13 mouse cellular contexts compared by ENCODE assay signal in genomic region chr7:98307411-98307810, GRCm38 (mm10). TPM values are rescaled to one million over a fixed set of nuclear protein-coding genes. Genes with fewer than 3 reads are reported as not detected.
DNase-seq lines count a peak whose midpoint lies in the region; ATAC-seq and TF ChIP-seq lines count a peak whose summit lies in the region.
"Had no signal": no experiment of that assay in that cellular context is flagged by ENCODE, and none has a peak within 500 bp of the region (broad histone marks: within the 10 kb centered on the region; RNA-seq: fewer than 3 reads in every experiment).

No protein-coding gene starts in this region.

- no peak for ATAC-seq in intestine, embryonic 14.5 days (replicated peaks; ENCODE audit: low FRiP score, low TSS enrichment, low read depth)
- ATAC-seq in intestine, embryonic 15.5 days, result no peak
- peak; percentile 17; the same call in 1 of the 2 replicates for ATAC-seq in megakaryocyte, adult 5-6 weeks (ENCODE audit: poor library complexity, severe bottlenecking)
- ATAC-seq: activated CD4-positive, CD25-positive, alpha-beta regulatory T cell, adult 4 months; midbrain, embryonic 16.5 days had no signal

- TF ChIP-seq EP300 in MEL (IDR thresholded peaks at IDR 0.05; ENCODE audit: low read depth in 1 of 2, low read length in 2 of 2), result peak; percentile 76 to 91

- no peaks in the 10 kb centered on the region for H3K9me3 ChIP-seq in intestine, embryonic 14.5 days (ENCODE audit: control insufficient read depth, low read length)
- no peaks in the 10 kb centered on the region for H3K9me3 ChIP-seq in intestine, embryonic 15.5 days
- H3K9me3 ChIP-seq in MEL (replicated peaks; ENCODE audit: insufficient read depth, low read length), result no peaks in the 10 kb centered on the region
- H3K9me3 ChIP-seq: neural tube, embryonic 12.5 days had no signal

- H3K27ac ChIP-seq in intestine, embryonic 14.5 days (ENCODE audit: low read depth), result no peak overlapping the region
- no peak overlapping the region for H3K27ac ChIP-seq in intestine, embryonic 15.5 days
- H3K27ac ChIP-seq in MEL (ENCODE audit: control insufficient read depth, low read depth, low read length), result peak overlapping the region; percentile 67
- H3K27ac ChIP-seq: neural tube, embryonic 12.5 days had no signal

- no peak overlapping the region for H3K4me3 ChIP-seq in intestine, embryonic 14.5 days (ENCODE audit: low read depth, low read length)
- H3K4me3 ChIP-seq in intestine, embryonic 15.5 days (replicated peaks), result no peak overlapping the region
- H3K4me3 ChIP-seq in MEL (ENCODE audit: control insufficient read depth in 1 of 2, insufficient read depth in 1 of 2, low read depth in 2 of 2, low read length in 2 of 2), result peak overlapping the region; percentile 96 to 100
- H3K4me3 ChIP-seq: neural tube, embryonic 12.5 days had no signal

- H3K79me2 ChIP-seq in MEL (ENCODE audit: control insufficient read depth, insufficient read depth, low read length, poor library complexity), result peaks cover 28% of the 10 kb centered on the region

- TF ChIP-seq POLR2A in MEL (IDR thresholded peaks at IDR 0.05; ENCODE audit: control insufficient read depth in 1 of 2, insufficient read depth in 1 of 2, low read depth in 1 of 2, low read length in 2 of 2, poor library complexity in 1 of 2), result no peak

- 0 out of 2 replicates have a peak overlapping the region, but pooled peaks have one; percentile 91 for H3K4me2 ChIP-seq in intestine, embryonic 14.5 days (ENCODE audit: low read length)
- H3K4me2 ChIP-seq in intestine, embryonic 15.5 days (replicated peaks), result no peak overlapping the region

- TF ChIP-seq CTCF in MEL (IDR thresholded peaks at IDR 0.05 in 2 of 3, conservative IDR thresholded peaks at IDR 0.05 in 1 of 3; ENCODE audit: control insufficient read depth in 1 of 3, insufficient read depth in 1 of 3, low read depth in 2 of 3, low read length in 3 of 3, poor library complexity in 1 of 3, severe bottlenecking in 1 of 3), result no peak

- no peaks in the 10 kb centered on the region; the same call in 1 of the 2 replicates for H3K4me1 ChIP-seq in intestine, embryonic 14.5 days (replicated peaks; ENCODE audit: control insufficient read depth, insufficient read depth, low read length)
- no peaks in the 10 kb centered on the region for H3K4me1 ChIP-seq in intestine, embryonic 15.5 days (replicated peaks)
- H3K4me1 ChIP-seq in MEL (ENCODE audit: control insufficient read depth in 1 of 2, insufficient read depth in 2 of 2, low read length in 2 of 2), result peaks cover 6 to 21% of the 10 kb centered on the region in 2 experiments; a peak in 3 of 4 replicates

- no peak overlapping the region for H3K9ac ChIP-seq in intestine, embryonic 14.5 days (ENCODE audit: low read length)
- no peak overlapping the region for H3K9ac ChIP-seq in intestine, embryonic 15.5 days
- peak overlapping the region; percentile 94 for H3K9ac ChIP-seq in MEL (ENCODE audit: control insufficient read depth, low read depth, low read length, poor library complexity, severe bottlenecking)
- H3K9ac ChIP-seq: neural tube, embryonic 12.5 days had no signal

- 92% methylated on average over 2 of the region's 2 CpGs for WGBS in intestine, embryonic 14.5 days
- WGBS in intestine, embryonic 15.5 days, result 93% methylated on average over 2 of the region's 2 CpGs

- no peaks in the 10 kb centered on the region for H3K27me3 ChIP-seq in intestine, embryonic 14.5 days (replicated peaks; ENCODE audit: control insufficient read depth, insufficient read depth, low read length)
- no peaks in the 10 kb centered on the region for H3K27me3 ChIP-seq in intestine, embryonic 15.5 days (replicated peaks)
- no peaks in the 10 kb centered on the region for H3K27me3 ChIP-seq in MEL (ENCODE audit: control insufficient read depth in 1 of 2, insufficient read depth in 2 of 2, low read length in 2 of 2)
- H3K27me3 ChIP-seq: neural tube, embryonic 12.5 days had no signal

- no peak for DNase-seq in intestine, embryonic 14.5 days (ENCODE audit: low spot score)
- DNase-seq in MEL (ENCODE audit: low read depth, low spot score), result peak; percentile 69
- DNase-seq in c-Kit-positive CD71-negative TER-119-negative erythroid progenitor cells, embryonic 14.5 days (ENCODE audit: low read depth), result peak; percentile 17
- no peak for DNase-seq in layer of hippocampus, postnatal 10 days (ENCODE audit: low spot score in 2 of 2)
- DNase-seq in cerebellum, postnatal 14 days, result no peak
- DNase-seq: adrenal gland, postnatal 36 days; cerebellum, postnatal 36 days; thymus, adult 18-20 months had no signal

- TF ChIP-seq RAD21 in MEL (IDR thresholded peaks at IDR 0.05; ENCODE audit: low read depth, low read length), result no peak

- no peaks in the 10 kb centered on the region for H3K36me3 ChIP-seq in intestine, embryonic 14.5 days (ENCODE audit: control insufficient read depth, insufficient read depth, low read length)
- no peaks in the 10 kb centered on the region for H3K36me3 ChIP-seq in intestine, embryonic 15.5 days
- peaks cover 4 to 31% of the 10 kb centered on the region in 2 experiments; a peak in 3 of 4 replicates for H3K36me3 ChIP-seq in MEL (ENCODE audit: control insufficient read depth in 1 of 2, insufficient read depth in 2 of 2, low read length in 2 of 2)
- H3K36me3 ChIP-seq: neural tube, embryonic 12.5 days had no signal

TF ChIP-seq in MEL, 35 proteins besides CTCF, POLR2A, EP300 and RAD21 (continues in another document):
- TF ChIP-seq KAT2A (conservative IDR thresholded peaks at IDR 0.05; ENCODE audit: low read depth, low read length) (no peak), MAX (IDR thresholded peaks at IDR 0.05; ENCODE audit: low read length) (no peak), POLR2AphosphoS2 (IDR thresholded peaks at IDR 0.05; ENCODE audit: low read length) (no peak), NELFE (IDR thresholded peaks at IDR 0.05; ENCODE audit: low read depth, low read length) (no peak), TBP (IDR thresholded peaks at IDR 0.05; ENCODE audit: low read depth, low read length) (no peak), ETS1 (IDR thresholded peaks at IDR 0.05; ENCODE audit: low read depth, low read length) (peak; percentile 73), SIN3A (IDR thresholded peaks at IDR 0.05; ENCODE audit: low read length) (peak; percentile 86), SMC3 (IDR thresholded peaks at IDR 0.05; ENCODE audit: low read depth, low read length) (no peak), RCOR1 (IDR thresholded peaks at IDR 0.05; ENCODE audit: low read depth, low read length) (no peak), CHD1 (IDR thresholded peaks at IDR 0.05; ENCODE audit: low read depth, low read length) (no peak), USF2 (IDR thresholded peaks at IDR 0.05; ENCODE audit: borderline replicate concordance in 1 of 2, insufficient read depth in 1 of 2, low read depth in 1 of 2, low read length in 2 of 2) (no peak), CHD2 (IDR thresholded peaks at IDR 0.05; ENCODE audit: low read length) (no peak), MXI1 (IDR thresholded peaks at IDR 0.05; ENCODE audit: low read depth, low read length) (no peak), USF1 (IDR thresholded peaks at IDR 0.05; ENCODE audit: low read depth, low read length) (peak; percentile 80), POLR2AphosphoS5 (IDR thresholded peaks at IDR 0.05; ENCODE audit: borderline replicate concordance, low read depth, low read length) (no peak), UBTF (IDR thresholded peaks at IDR 0.05; ENCODE audit: borderline replicate concordance, insufficient read depth, low read depth, low read length) (no peak), MAFK (IDR thresholded peaks at IDR 0.05; ENCODE audit: borderline replicate concordance, low read depth, low read length) (no peak), BHLHE40 (IDR thresholded peaks at IDR 0.05; ENCODE audit: borderline replicate concordance, low read depth, low read length) (peak; percentile 85; the same call in 1 of the 2 replicates), GATA1 (IDR thresholded peaks at IDR 0.05; ENCODE audit: low read depth, low read length) (peak; percentile 67), MYC (IDR thresholded peaks at IDR 0.05; ENCODE audit: low read depth, low read length) (no peak; the same call in 1 of the 2 replicates), E2F4 (IDR thresholded peaks at IDR 0.05; ENCODE audit: borderline replicate concordance, low read depth, low read length) (no peak), HCFC1 (IDR thresholded peaks at IDR 0.05; ENCODE audit: low read depth, low read length) (no peak), MAZ (IDR thresholded peaks at IDR 0.05; ENCODE audit: low read depth, low read length) (no peak), NRF1 (IDR thresholded peaks at IDR 0.05; ENCODE audit: insufficient read depth, low read depth, low read length, poor library complexity, severe bottlenecking) (no peak), MYB (IDR thresholded peaks at IDR 0.05; ENCODE audit: low read depth, low read length) (peak; percentile 96), JUND (IDR thresholded peaks at IDR 0.05; ENCODE audit: low read depth, low read length) (no peak), MEF2A (IDR thresholded peaks at IDR 0.05; ENCODE audit: extremely low read depth, insufficient replicate concordance, low read depth, low read length, poor library complexity, severe bottlenecking) (no peak), ZNF384 (IDR thresholded peaks at IDR 0.05; ENCODE audit: low read depth, low read length) (no peak), TAL1 (IDR thresholded peaks at IDR 0.05; ENCODE audit: low read length) (no peak)

RNA-seq across cellular contexts. Expression of gene Acer3, which starts 13.6 kb away (rescaled TPM):
- polyA plus RNA-seq in intestine, embryonic 14.5 days (2014; fragmentation: Nextera tagmentation; extraction: Ambion mirVana), result 21.6 and 21.7 TPM in 2 replicates
- 20.0 and 20.5 TPM in 2 replicates for polyA plus RNA-seq in intestine, embryonic 15.5 days (2015; fragmentation: Nextera tagmentation; extraction: Ambion mirVana)
- total RNA-seq in MEL (2012; rRNA removed), result 41.7 and 44.3 TPM in 2 replicates
- 10 to 100 TPM in 1 of 2 experiments, not detected in 1; 17.2 TPM for polyA plus RNA-seq in MEL (2012; ENCODE audit: insufficient read depth in 1 of 2, insufficient read length in 2 of 2, low read depth in 1 of 2, low replicate concordance in 2 of 2, missing spikeins in 1 of 2)
- total RNA-seq in megakaryocyte, adult 5-6 weeks (2015), result 98.2 and 107 TPM in 2 replicates
- total RNA-seq in megakaryocyte, adult 5-6 weeks (2017), result 84.2 and 85.4 TPM in 2 replicates
- 10 to 100 TPM; 14.7 to 17.8 TPM for total RNA-seq in layer of hippocampus, postnatal 10 days (2021)

RNA-seq across cellular contexts. Expression of gene Tsku, which starts 53.7 kb away (rescaled TPM):
- 12.8 and 14.5 TPM in 2 replicates for polyA plus RNA-seq in intestine, embryonic 14.5 days (2014; fragmentation: Nextera tagmentation; extraction: Ambion mirVana)
- 8.2 and 8.8 TPM in 2 replicates for polyA plus RNA-seq in intestine, embryonic 15.5 days (2015; fragmentation: Nextera tagmentation; extraction: Ambion mirVana)
- total RNA-seq in MEL (2012; rRNA removed), result 0.12 and 0.16 TPM in 2 replicates
- polyA plus RNA-seq in MEL (2012; ENCODE audit: insufficient read depth in 1 of 2, insufficient read length in 2 of 2, low read depth in 1 of 2, low replicate concordance in 2 of 2, missing spikeins in 1 of 2), result under 1 TPM in 1 of 2 experiments, not detected in 1; 0.99 TPM
- not detected in 2 replicates for total RNA-seq in megakaryocyte, adult 5-6 weeks (2015)
- total RNA-seq in megakaryocyte, adult 5-6 weeks (2017), result 0.07 and 0.37 TPM in 2 replicates
- 1 to 10 TPM; 6.3 to 7.1 TPM for total RNA-seq in layer of hippocampus, postnatal 10 days (2021)
- polyA plus RNA-seq: activated CD4-positive, CD25-positive, alpha-beta regulatory T cell, adult 4 months had no signal

Comparison
In these comparisons a context has a peak if more than half of its experiments do, and no peak if none do; other contexts are left out.
1. DNase-seq: peak in MEL (single experiment) and c-Kit-positive CD71-negative TER-119-negative erythroid progenitor cells, embryonic 14.5 days (single experiment); none in intestine, embryonic 14.5 days (single experiment), layer of hippocampus, postnatal 10 days (0 of 2) and cerebellum, postnatal 14 days (0 of 2).
2. H3K4me3 ChIP-seq: peak in MEL (2 of 2); none in intestine, embryonic 14.5 days (single experiment) and intestine, embryonic 15.5 days (single experiment).